Mouse (Mus musculus): Measurements from ENCODE around the gene Blmh. TPM values are rescaled to one million over a fixed set of nuclear protein-coding genes. Genes with fewer than 3 reads are reported as not detected.

Blmh gene
- polyA plus RNA-seq, 1 experiment from 2014 or later = 79.2 TPM

GRCm38 (mm10) chr11:76983641-76984040 is 59.0 kb downstream of the Blmh start:
- no peak overlapping the region for H3K4me3 ChIP-seq
- H3K9me3 ChIP-seq (replicated peaks) = no peaks in the 10 kb centered on the region
- H3K27me3 ChIP-seq (replicated peaks) = no peaks in the 10 kb centered on the region
- peaks cover 80% of the 10 kb centered on the region for H3K36me3 ChIP-seq
- no peak overlapping the region for H3K27ac ChIP-seq
- 35% methylated on average over 5 of the region's 5 CpGs for WGBS (ENCODE audit: insufficient replicate concordance)
- no peak overlapping the region for H3K4me2 ChIP-seq
- H3K9ac ChIP-seq = no peak overlapping the region
- ATAC-seq = peak; percentile 40; the same call in 1 of the 2 replicates
- peaks cover 15% of the 10 kb centered on the region for H3K4me1 ChIP-seq

- Histone ChIP-seq H3K9me3 (replicated peaks) (no peaks in the 10 kb centered on the region), H3K4me2 (no peak overlapping the region), H3K27ac (no peak overlapping the region), H3K36me3 (peaks cover 74% of the 10 kb centered on the region), H3K4me3 (no peak overlapping the region), H3K27me3 (replicated peaks) (no peaks in the 10 kb centered on the region), H3K4me1 (peaks cover 15% of the 10 kb centered on the region), H3K9ac (no peak overlapping the region)
- no peak for ATAC-seq
These were observed 59.6 kb downstream of the Blmh start for GRCm38 (mm10) chr11:76984173-76984572.

GRCm38 (mm10) chr11:76990839-76991238 is 66.2 kb downstream of the Blmh start:
- Histone ChIP-seq H3K4me1 (peaks cover 5% of the 10 kb centered on the region; the same call in 1 of the 2 replicates), H3K27me3 (replicated peaks) (peaks cover 13% of the 10 kb centered on the region), H3K27ac (no peak overlapping the region), H3K36me3 (peaks cover 27% of the 10 kb centered on the region), H3K9me3 (replicated peaks) (no peaks in the 10 kb centered on the region), H3K4me3 (no peak overlapping the region), H3K9ac (no peak overlapping the region), H3K4me2 (no peak overlapping the region)
- 31% methylated on average over 5 of the region's 5 CpGs for WGBS (ENCODE audit: insufficient replicate concordance)
- ATAC-seq = no peak

GRCm38 (mm10) chr11:76992886-76993285 is 68.3 kb downstream of the Blmh start:
- peaks cover 17% of the 10 kb centered on the region for H3K4me1 ChIP-seq
- peaks cover 7% of the 10 kb centered on the region; the same call in 1 of the 2 replicates for H3K36me3 ChIP-seq
- H3K27ac ChIP-seq = no peak overlapping the region
- H3K27me3 ChIP-seq (replicated peaks) = peaks cover 33% of the 10 kb centered on the region
- WGBS (ENCODE audit: insufficient replicate concordance) = 7% methylated on average over 4 of the region's 4 CpGs
- no peak overlapping the region for H3K4me2 ChIP-seq
- no peaks in the 10 kb centered on the region for H3K9me3 ChIP-seq (replicated peaks)
- ATAC-seq = no peak
- no peak overlapping the region for H3K4me3 ChIP-seq
- H3K9ac ChIP-seq = no peak overlapping the region

GRCm38 (mm10) chr11:76995966-76996672 is 71.5 kb downstream of the Blmh start:
- Histone ChIP-seq H3K9ac (no peak overlapping the region), H3K9me3 (replicated peaks) (no peaks in the 10 kb centered on the region), H3K4me1 (peaks cover 33% of the 10 kb centered on the region), H3K4me2 (peak overlapping the region; percentile 20; the same call in 1 of the 2 replicates), H3K36me3 (no peaks in the 10 kb centered on the region), H3K27me3 (replicated peaks) (peaks cover 65% of the 10 kb centered on the region), H3K27ac (no peak overlapping the region), H3K4me3 (no peak overlapping the region)
- no peak for ATAC-seq
- 26% methylated on average over 20 of the region's 20 CpGs for WGBS (ENCODE audit: insufficient replicate concordance)

GRCm38 (mm10) chr11:76997305-76997704 is 72.7 kb downstream of the Blmh start:
- no peaks in the 10 kb centered on the region for H3K36me3 ChIP-seq
- ATAC-seq = peak; percentile 57
- peaks cover 33% of the 10 kb centered on the region for H3K4me1 ChIP-seq
- peaks cover 77% of the 10 kb centered on the region for H3K27me3 ChIP-seq (replicated peaks)
- H3K4me3 ChIP-seq = peak overlapping the region; percentile 42
- H3K4me2 ChIP-seq = peak overlapping the region; percentile 63
- H3K9me3 ChIP-seq (replicated peaks) = no peaks in the 10 kb centered on the region
- WGBS (ENCODE audit: insufficient replicate concordance) = under 1% methylated on average over 21 of the region's 21 CpGs
- no peak overlapping the region for H3K9ac ChIP-seq
- H3K27ac ChIP-seq = no peak overlapping the region

- H3K27me3 ChIP-seq (replicated peaks) = peaks cover 85% of the 10 kb centered on the region
- H3K27ac ChIP-seq = no peak within 1 kb of the TSS
- H3K4me1 ChIP-seq = peaks cover 33% of the 10 kb centered on the region
- H3K4me3 ChIP-seq = peak within 1 kb of the TSS; percentile 42
- no peaks in the 10 kb centered on the region for H3K9me3 ChIP-seq (replicated peaks)
- no peaks in the 10 kb centered on the region for H3K36me3 ChIP-seq
- 1% methylated on average over 50 of the region's 52 CpGs for whole genome bisulfite sequencing (ENCODE audit: insufficient replicate concordance)
- H3K9ac ChIP-seq = 0 out of 2 replicates have a peak within 1 kb of the TSS, but pooled peaks have one; percentile 2
- peak within 1 kb of the TSS; percentile 63 for H3K4me2 ChIP-seq
- no peak for ATAC-seq
These were observed 73.5 kb downstream of the Blmh start, which contains the start of gene Slc6a4 for GRCm38 (mm10) chr11:76997916-76998704. Gene Slc6a4 (plus strand): TSS chr11:76998603.

GRCm38 (mm10) chr11:76998705-76999226 is 74.2 kb downstream of the Blmh start:
- Histone ChIP-seq H3K9ac (0 out of 2 replicates have a peak overlapping the region, but pooled peaks have one; percentile 2), H3K4me3 (peak overlapping the region; percentile 42), H3K4me2 (peak overlapping the region; percentile 63), H3K27ac (no peak overlapping the region), H3K4me1 (peaks cover 33% of the 10 kb centered on the region), H3K9me3 (replicated peaks) (no peaks in the 10 kb centered on the region), H3K27me3 (replicated peaks) (peaks cover 86% of the 10 kb centered on the region), H3K36me3 (no peaks in the 10 kb centered on the region)
- no peak for ATAC-seq
- 14% methylated on average over 24 of the region's 24 CpGs for WGBS (ENCODE audit: insufficient replicate concordance)

GRCm38 (mm10) chr11:77000741-77001140 is 76.1 kb downstream of the Blmh start:
- H3K4me2 ChIP-seq = no peak overlapping the region
- no peak overlapping the region for H3K9ac ChIP-seq
- ATAC-seq = no peak
- peaks cover 29% of the 10 kb centered on the region for H3K4me1 ChIP-seq
- WGBS (ENCODE audit: insufficient replicate concordance) = 36% methylated on average over 5 of the region's 5 CpGs
- H3K27ac ChIP-seq = no peak overlapping the region
- H3K36me3 ChIP-seq = no peaks in the 10 kb centered on the region
- H3K4me3 ChIP-seq = no peak overlapping the region
- H3K27me3 ChIP-seq (replicated peaks) = peaks cover 79% of the 10 kb centered on the region
- H3K9me3 ChIP-seq (replicated peaks) = no peaks in the 10 kb centered on the region

GRCm38 (mm10) chr11:77002361-77002760 is 77.8 kb downstream of the Blmh start:
- H3K9ac ChIP-seq = no peak overlapping the region
- H3K36me3 ChIP-seq = no peaks in the 10 kb centered on the region
- peaks cover 75% of the 10 kb centered on the region for H3K27me3 ChIP-seq (replicated peaks)
- 62% methylated on average over 1 of the region's 1 CpGs for WGBS (ENCODE audit: insufficient replicate concordance)
- H3K27ac ChIP-seq = no peak overlapping the region
- H3K9me3 ChIP-seq (replicated peaks) = no peaks in the 10 kb centered on the region
- H3K4me3 ChIP-seq = no peak overlapping the region
- ATAC-seq = no peak
- peaks cover 19% of the 10 kb centered on the region for H3K4me1 ChIP-seq
- no peak overlapping the region for H3K4me2 ChIP-seq

GRCm38 (mm10) chr11:77005881-77006280 is 81.3 kb downstream of the Blmh start:
- no peak overlapping the region for H3K9ac ChIP-seq
- WGBS (ENCODE audit: insufficient replicate concordance) = 59% methylated on average over 4 of the region's 4 CpGs
- H3K4me3 ChIP-seq = no peak overlapping the region
- no peaks in the 10 kb centered on the region for H3K9me3 ChIP-seq (replicated peaks)
- no peak overlapping the region for H3K4me2 ChIP-seq
- no peak for ATAC-seq
- 0 out of 2 replicates have a peak, but pooled peaks cover under 1% of the 10 kb centered on the region for H3K4me1 ChIP-seq
- peaks cover 56% of the 10 kb centered on the region for H3K27me3 ChIP-seq (replicated peaks)
- no peaks in the 10 kb centered on the region for H3K36me3 ChIP-seq
- H3K27ac ChIP-seq = no peak overlapping the region

- Histone ChIP-seq H3K4me1 (no peaks in the 10 kb centered on the region), H3K27me3 (replicated peaks) (peaks cover 48% of the 10 kb centered on the region), H3K9me3 (replicated peaks) (no peaks in the 10 kb centered on the region), H3K27ac (no peak overlapping the region), H3K9ac (no peak overlapping the region), H3K4me3 (no peak overlapping the region), H3K36me3 (no peaks in the 10 kb centered on the region), H3K4me2 (no peak overlapping the region)
- WGBS (ENCODE audit: insufficient replicate concordance) = 39% methylated on average over 6 of the region's 6 CpGs
- ATAC-seq = no peak
These were observed 82.0 kb downstream of the Blmh start for GRCm38 (mm10) chr11:77006616-77007015.
